Mouse (Mus musculus) forebrain, postnatal 0 days (tissue): Measurements from ENCODE around the gene Trappc3. TPM values are rescaled to one million over a fixed set of nuclear protein-coding genes. Genes with fewer than 3 reads are reported as not detected.

Experiments used
- ATAC-seq: fragments of 200-750 bp; cut with Nextera tagmentation; 2 replicates; pipeline ENCODE4 v1.8.0; 2017; ENCODE audit warnings: mild to moderate bottlenecking, moderate library complexity
- DNase-seq: peaks from one replicate; pipeline ENCODE4 v3.0.0-alpha.2; 2015
- H3K27ac ChIP-seq: fragments of 300-500 bp; sonication (generic); 2 replicates; pipeline ENCODE4 v1.5.1; 2014; ENCODE audit warnings: low read depth, mild to moderate bottlenecking, antibody characterized with exemption, low read length, moderate library complexity, mixed read lengths
- H3K27me3 ChIP-seq: fragments of 300-500 bp; sonication (generic); 2 replicates; pipeline ENCODE4 v1.6.1; 2014; ENCODE audit warnings: mild to moderate bottlenecking, low read length, mixed read lengths; ENCODE audit not compliant: insufficient read depth
- H3K36me3 ChIP-seq: fragments of 300-500 bp; sonication (generic); 2 replicates; pipeline ENCODE4 v1.6.1; 2014; ENCODE audit warnings: mild to moderate bottlenecking, moderate library complexity; ENCODE audit not compliant: insufficient read depth
- H3K4me1 ChIP-seq: fragments of 300-500 bp; sonication (generic); 2 replicates; pipeline ENCODE4 v1.6.1; 2014; ENCODE audit warnings: antibody characterized with exemption; ENCODE audit not compliant: insufficient read depth
- H3K4me2 ChIP-seq: fragments of 300-500 bp; sonication (generic); 2 replicates; pipeline ENCODE4 v1.6.1; 2014; ENCODE audit warnings: low read depth, mild to moderate bottlenecking, moderate library complexity
- H3K4me3 ChIP-seq: fragments of 300-500 bp; sonication (generic); 2 replicates; pipeline ENCODE4 v1.5.1; 2014; ENCODE audit warnings: low read depth, low read length, mixed read lengths
- H3K9ac ChIP-seq: fragments of 300-500 bp; sonication (generic); 2 replicates; pipeline ENCODE4 v1.6.1; 2014; ENCODE audit warnings: mild to moderate bottlenecking
- H3K9me3 ChIP-seq: fragments of 300-500 bp; sonication (generic); 2 replicates; pipeline ENCODE4 v1.6.1; 2016; ENCODE audit warnings: low read length
- CTCF ChIP-seq: sonication (generic); IDR thresholded peaks from 2 replicates; pipeline ENCODE4 v1.5.1; 2016; ENCODE audit warnings: antibody characterized with exemption, control low read depth, low read depth
- WGBS: fragments of 180-500 bp; shearing (Covaris S2); extraction: QIAGEN DNeasy Blood & Tissue Kit; methylation state at CpG from one replicate; pipeline ENCODE4 v1.1.7; 2014; 5-methylcytosine and 5-hydroxymethylcytosine counted together
- polyA plus RNA-seq: library from polyadenylated mRNA; unstranded; fragments of >200 nt; fragmentation: Nextera tagmentation; extraction: Ambion mirVana; gene quantifications from 2 replicates; pipeline ENCODE4 v1.2.1, GENCODE M21; 2015
- total RNA-seq: library from RNA; depleted of rRNA; stranded (reverse); fragments of >200 nt; gene quantifications from 2 replicates; pipeline ENCODE4 v1.2.3, GENCODE M21; 2014

Trappc3 gene
- total and polyA plus RNA-seq, 2 experiments from 2014 or later, result 143 to 199 TPM

GRCm38 (mm10) chr4:126291196-126291595, 29.1 kb downstream of the Trappc3 start:
- no peak for ATAC-seq
- WGBS, result 14% methylated on average over 13 of the region's 13 CpGs

GRCm38 (mm10) chr4:126295152-126295551, 33.0 kb downstream of the Trappc3 start:
- Histone ChIP-seq H3K4me1 (peaks cover 8% of the 10 kb centered on the region; the same call in 1 of the 2 replicates), H3K4me2 (no peak overlapping the region), H3K36me3 (no peaks in the 10 kb centered on the region), H3K27ac (no peak overlapping the region), H3K9me3 (no peaks in the 10 kb centered on the region), H3K27me3 (peaks cover 21% of the 10 kb centered on the region; the same call in 1 of the 2 replicates), H3K4me3 (no peak overlapping the region), H3K9ac (no peak overlapping the region)
- ATAC-seq (no peak), DNase-seq (no peak)
- 73% methylated on average over 6 of the region's 6 CpGs for WGBS
- no peak for TF ChIP-seq CTCF

More at GRCm38 (mm10) chr4:126291196-126291595, 29.1 kb downstream of the Trappc3 start:
- Histone ChIP-seq H3K9me3 (no peaks in the 10 kb centered on the region), H3K9ac (no peak overlapping the region), H3K4me3 (no peak overlapping the region), H3K27ac (no peak overlapping the region), H3K4me1 (no peaks in the 10 kb centered on the region), H3K27me3 (peaks cover 29% of the 10 kb centered on the region), H3K4me2 (no peak overlapping the region), H3K36me3 (no peaks in the 10 kb centered on the region)
- no peak for DNase-seq
- TF ChIP-seq CTCF, result no peak

- Histone ChIP-seq H3K9ac (no peak overlapping the region), H3K27ac (no peak overlapping the region), H3K4me1 (peaks cover 8% of the 10 kb centered on the region; the same call in 1 of the 2 replicates), H3K4me2 (no peak overlapping the region), H3K4me3 (no peak overlapping the region), H3K9me3 (no peaks in the 10 kb centered on the region), H3K27me3 (peaks cover 28% of the 10 kb centered on the region; the same call in 1 of the 2 replicates), H3K36me3 (no peaks in the 10 kb centered on the region)
- DNase-seq, result no peak
- TF ChIP-seq CTCF, result no peak
- WGBS, result 42% methylated on average over 4 of the region's 4 CpGs
- no peak for ATAC-seq
Observed at GRCm38 (mm10) chr4:126295937-126296336, 33.8 kb downstream of the Trappc3 start.

GRCm38 (mm10) chr4:126296617-126297101, 34.5 kb downstream of the Trappc3 start:
- peak; percentile 55 for ATAC-seq
- H3K27ac ChIP-seq, result no peak overlapping the region
- DNase-seq, result peak; percentile 38
- no peaks in the 10 kb centered on the region for H3K36me3 ChIP-seq
- 2% methylated on average over 34 of the region's 34 CpGs for WGBS
- H3K9ac ChIP-seq, result peak overlapping the region; percentile 59
- peak overlapping the region; percentile 72 for H3K4me2 ChIP-seq
- peak overlapping the region; percentile 35 for H3K4me3 ChIP-seq
- no peaks in the 10 kb centered on the region for H3K9me3 ChIP-seq
- peaks cover 36% of the 10 kb centered on the region; the same call in 1 of the 2 replicates for H3K27me3 ChIP-seq
- peaks cover 8% of the 10 kb centered on the region; the same call in 1 of the 2 replicates for H3K4me1 ChIP-seq
- peak; percentile 28; the same call in 1 of the 2 replicates for TF ChIP-seq CTCF

GRCm38 (mm10) chr4:126300916-126301583, 38.9 kb downstream of the Trappc3 start:
- Histone ChIP-seq H3K4me3 (peak overlapping the region; percentile 17; the same call in 1 of the 2 replicates), H3K9me3 (0 out of 2 replicates have a peak, but pooled peaks cover 1% of the 10 kb centered on the region), H3K4me2 (peak overlapping the region; percentile 42), H3K27ac (no peak overlapping the region), H3K27me3 (peaks cover 51% of the 10 kb centered on the region), H3K36me3 (no peaks in the 10 kb centered on the region), H3K9ac (no peak overlapping the region), H3K4me1 (peaks cover 8% of the 10 kb centered on the region; the same call in 1 of the 2 replicates)
- DNase-seq (no peak), ATAC-seq (no peak)
- 1% methylated on average over 45 of the region's 50 CpGs for WGBS
- no peak for TF ChIP-seq CTCF

GRCm38 (mm10) chr4:126301584-126302309, 39.6 kb downstream of the Trappc3 start:
- DNase-seq, result no peak
- WGBS, result 4% methylated on average over 27 of the region's 27 CpGs
- H3K4me3 ChIP-seq, result 0 out of 2 replicates have a peak overlapping the region, but pooled peaks have one; percentile 17
- no peak overlapping the region for H3K27ac ChIP-seq
- TF ChIP-seq CTCF, result no peak
- peaks cover 5% of the 10 kb centered on the region; the same call in 1 of the 2 replicates for H3K4me1 ChIP-seq
- peaks cover 45% of the 10 kb centered on the region for H3K27me3 ChIP-seq
- H3K9ac ChIP-seq, result no peak overlapping the region
- peak overlapping the region; percentile 42 for H3K4me2 ChIP-seq
- no peaks in the 10 kb centered on the region for H3K36me3 ChIP-seq
- 0 out of 2 replicates have a peak, but pooled peaks cover 3% of the 10 kb centered on the region for H3K9me3 ChIP-seq
- ATAC-seq, result no peak; the same call in 1 of the 2 replicates
